Mouse (Mus musculus) kidney, postnatal 10 days (tissue): Measurements from ENCODE around the gene Gm20671.
A peak's percentile ranks its signal among the peaks of the same experiment; 100 is the strongest.
"Not testable (repeated sequence)": the region's sequence is repeated elsewhere in the genome, so short reads cannot be mapped to it uniquely, and the experiment has no call there.

ENCODE experiments used
- DNase-seq: peaks from one replicate; pipeline ENCODE4 v3.0.0; 2021; ENCODE audit warnings: mixed read lengths

Gm20671 gene

GRCm38 (mm10) chr5:32728300-32728699, 98.6 kb downstream of the Gm20671 start:
- no peak for DNase-seq

DNA sequence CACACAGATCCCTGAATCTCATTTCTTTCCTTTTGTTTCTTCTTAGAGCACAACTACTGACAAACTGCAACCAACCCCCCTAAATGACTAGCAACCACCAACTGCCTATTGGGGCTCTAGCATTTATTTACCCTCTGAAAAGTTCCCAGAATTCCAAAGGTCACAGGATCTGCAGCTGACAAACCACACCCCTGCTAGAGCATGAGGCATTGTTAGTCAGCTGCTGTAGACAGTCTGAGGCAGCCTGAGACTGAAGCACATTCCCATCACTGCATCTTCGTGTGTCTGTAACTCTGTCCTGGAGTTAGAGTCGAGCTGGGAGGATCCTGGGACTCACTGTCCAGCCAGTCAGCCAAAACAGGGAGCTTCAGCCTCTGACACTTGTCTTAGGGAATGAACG, 101.5 kb downstream of the Gm20671 start:
- DNase-seq, result not testable (repeated sequence)

- DNase-seq, result no peak
Observed at GRCm38 (mm10) chr5:32723981-32724380, 102.9 kb downstream of the Gm20671 start.

- DNase-seq, result not testable (repeated sequence)
Observed at GRCm38 (mm10) chr5:32722711-32723110, 104.2 kb downstream of the Gm20671 start.

GRCm38 (mm10) chr5:32722263-32722662, 104.6 kb downstream of the Gm20671 start:
- no peak for DNase-seq

GRCm38 (mm10) chr5:32721316-32721715, 105.6 kb downstream of the Gm20671 start:
- DNase-seq, result no peak

DNA sequence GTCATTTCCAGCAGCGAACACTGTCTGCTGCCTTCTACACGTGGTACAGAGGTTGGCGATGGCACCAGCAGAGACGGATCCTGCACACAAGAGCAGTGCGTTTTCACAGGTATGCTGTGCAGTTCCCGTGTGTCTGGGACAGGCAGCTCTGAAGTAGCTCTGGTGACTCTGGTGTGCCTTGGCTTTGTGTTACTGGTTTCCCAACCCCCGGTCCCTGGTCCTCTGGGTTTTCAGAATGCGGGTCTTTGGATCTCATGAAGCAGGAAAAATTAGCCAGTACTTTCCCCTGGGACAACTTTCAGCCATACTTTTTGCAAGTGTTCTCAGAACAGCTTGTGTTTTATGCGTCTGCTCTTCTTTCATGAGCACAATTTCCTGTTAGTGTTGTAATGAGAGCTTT, 106.5 kb downstream of the Gm20671 start:
- DNase-seq, result no peak

- DNase-seq, result peak; percentile 26
Observed at GRCm38 (mm10) chr5:32718916-32719315, 108.0 kb downstream of the Gm20671 start.

GRCm38 (mm10) chr5:32717726-32718125, 109.2 kb downstream of the Gm20671 start:
- DNase-seq, result no peak

DNA sequence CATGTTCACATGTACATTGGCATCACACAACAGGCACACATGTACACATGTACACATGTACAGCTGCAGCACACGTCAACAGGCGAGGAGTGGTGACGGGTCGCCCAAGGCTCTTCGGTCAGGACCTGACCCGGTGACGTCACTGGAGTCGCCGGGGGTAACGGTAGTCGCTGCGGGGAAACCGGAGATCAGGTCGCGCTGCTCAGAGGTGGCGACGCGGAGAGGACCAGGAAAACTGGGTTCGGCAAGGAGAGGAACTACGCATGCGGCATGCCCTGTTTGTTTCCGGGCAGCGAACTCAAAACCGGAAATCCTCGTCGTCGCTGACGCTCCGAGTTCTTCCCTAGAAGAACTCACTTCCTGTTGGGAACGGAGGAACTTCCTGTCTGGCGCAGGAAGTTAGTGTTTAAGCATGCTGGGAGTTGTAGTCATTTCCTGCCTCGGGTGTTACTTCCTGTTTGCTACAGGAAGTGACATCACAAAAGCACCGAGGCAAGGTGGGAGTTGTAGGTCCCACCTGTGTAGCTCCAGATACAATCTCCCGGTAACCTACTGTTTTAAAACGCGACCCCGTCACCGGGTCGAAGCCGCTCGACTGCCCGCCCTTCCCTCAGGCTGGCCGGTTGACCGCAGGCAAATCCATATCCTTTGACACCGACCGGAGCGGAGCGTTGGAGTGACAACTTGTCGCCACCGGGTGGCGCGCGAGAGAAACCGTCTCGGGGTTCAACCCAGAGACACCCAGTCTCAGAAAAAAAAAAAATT, 113.0 kb downstream of the Gm20671 start:
- peak; percentile 92 for DNase-seq

GRCm38 (mm10) chr5:32713042-32713702, 113.7 kb downstream of the Gm20671 start:
- no peak for DNase-seq

DNA sequence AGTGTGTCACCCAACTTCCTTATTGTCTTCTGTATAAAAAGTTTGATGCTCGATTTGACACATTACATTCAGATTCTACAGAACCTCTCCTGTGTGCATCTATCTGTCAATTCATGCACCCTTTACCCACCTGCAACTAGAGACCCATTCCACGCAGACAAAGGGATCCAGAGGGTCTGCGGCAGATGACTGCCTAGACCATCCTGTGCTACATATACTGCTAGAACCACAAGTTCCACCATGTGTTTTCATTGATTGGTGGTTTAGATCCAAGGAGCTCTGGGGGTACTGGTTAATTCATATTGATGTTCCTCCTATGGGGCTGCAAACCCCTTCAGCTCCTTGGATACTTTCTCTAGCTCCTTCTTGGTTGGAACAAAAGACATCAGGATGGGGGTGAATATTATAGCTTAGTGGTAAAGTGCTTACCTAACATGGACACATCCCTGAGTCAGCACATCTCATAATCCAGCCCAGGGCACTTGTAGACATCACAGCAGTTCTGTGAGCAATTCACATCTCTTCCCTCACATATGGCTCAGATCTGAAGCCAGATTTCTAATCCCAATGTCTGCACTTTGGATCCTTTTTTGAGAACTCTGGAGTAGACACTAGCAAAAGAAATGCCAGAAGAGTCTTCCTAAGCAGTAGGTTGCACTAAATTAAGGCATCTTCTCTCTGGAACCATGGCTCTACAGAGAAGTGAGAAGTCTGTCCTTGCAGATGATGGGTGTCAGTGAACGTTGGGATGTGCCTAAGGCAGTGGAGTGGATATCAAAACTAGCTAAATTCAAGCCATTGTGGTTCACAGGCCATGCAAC, 114.5 kb downstream of the Gm20671 start:
- DNase-seq, result no peak

DNA sequence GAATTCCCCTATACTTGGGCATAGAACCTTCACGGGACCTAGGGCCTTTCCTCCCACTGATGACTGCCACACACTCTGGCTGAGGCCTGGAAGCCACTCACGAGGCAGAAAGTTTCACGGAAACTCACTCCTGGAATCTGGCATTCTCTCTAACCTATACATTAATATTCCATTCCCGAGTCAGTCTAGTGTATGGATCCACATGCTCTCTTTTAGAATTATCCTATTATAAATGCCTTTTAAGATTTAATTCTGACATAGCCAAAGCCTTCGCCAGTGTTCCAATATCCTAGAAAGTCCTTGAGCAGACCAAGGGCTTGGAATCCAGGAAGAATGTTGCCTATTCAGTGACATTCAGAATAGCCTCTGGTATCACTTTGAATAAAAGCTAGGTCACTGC, 115.4 kb downstream of the Gm20671 start:
- no peak for DNase-seq

DNA sequence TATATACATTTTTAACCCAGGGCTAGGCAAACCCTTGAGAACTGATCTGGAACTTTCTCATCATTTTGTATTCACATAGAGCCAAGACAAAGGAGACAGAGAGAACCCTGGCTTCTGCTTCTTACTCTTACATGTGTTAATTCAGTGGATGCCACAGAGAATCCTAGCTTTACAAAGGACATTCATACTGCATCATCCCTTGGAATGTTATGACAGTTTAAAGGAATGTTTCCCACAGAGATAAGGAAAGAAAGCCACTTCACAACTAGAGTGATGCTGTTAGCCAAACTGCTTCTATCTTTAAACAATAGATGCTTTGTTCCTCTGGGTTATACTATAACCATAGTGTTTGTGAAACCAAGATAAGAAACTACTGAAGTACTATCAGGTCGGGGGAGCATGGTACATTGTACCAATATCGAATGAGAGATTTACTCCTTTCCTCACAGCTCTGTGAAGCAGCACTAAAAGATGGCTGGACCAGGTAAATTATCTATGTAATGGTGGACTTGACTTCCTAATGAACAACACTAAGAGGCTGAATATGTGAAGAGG, 120.6 kb downstream of the Gm20671 start:
- DNase-seq, result no peak

- DNase-seq, result no peak
Observed at GRCm38 (mm10) chr5:32697208-32697867, 129.6 kb downstream of the Gm20671 start.

GRCm38 (mm10) chr5:32693411-32693810, 133.5 kb downstream of the Gm20671 start:
- no peak for DNase-seq
